Mouse (Mus musculus): ENCODE data around the gene Map3k10.

- no peak for TF ChIP-seq CTCF (IDR thresholded peaks at IDR 0.05; ENCODE audit: insufficient read depth, low read depth, low read length)
- no peak for TF ChIP-seq POLR2A (IDR thresholded peaks at IDR 0.05; ENCODE audit: insufficient read depth, low read depth, low read length)
These were observed 41.2 kb downstream of the Map3k10 start for GRCm38 (mm10) chr7:27633166-27633565.
